Mouse (Mus musculus) megakaryocyte progenitor cell, adult 5-6 weeks (primary cell): ENCODE results near the gene Mndal. TPM values are rescaled to one million over a fixed set of nuclear protein-coding genes. Genes with fewer than 3 reads are reported as not detected.
A peak's percentile ranks its signal among the peaks of the same experiment; 100 is the strongest.
"Not testable (repeated sequence)": the region's sequence is repeated elsewhere in the genome, so short reads cannot be mapped to it uniquely, and the experiment has no call there.

ENCODE experiments used
- ATAC-seq: replicated peaks from 2 replicates; pipeline ENCODE4 v1.8.0; 2016; ENCODE audit warnings: mild to moderate bottlenecking, moderate TSS enrichment, inconsistent platforms; ENCODE audit not compliant: poor library complexity
- total RNA-seq, 2 experiments: library from RNA; stranded (forward) in 1 of 2; stranded (reverse) in 1 of 2; fragments of 157-497, 149-512 nt in 1 of 2; fragments of 200-1000 nt in 1 of 2; gene quantifications; 2 replicates each; pipeline versions ENCODE4 v1.2.3 to v1.2.4; 2015 to 2017

Gene Mndal
- total RNA-seq (2015) (112 and 113 TPM in 2 replicates), total RNA-seq (2017) (70.3 and 92.9 TPM in 2 replicates)

GRCm38 (mm10) chr1:173941924-173942779 is at the start of gene Mndal, which contains the start of gene Ifi203:
Gene Mndal (minus strand): TSS chr1:173942491.
Gene Ifi203 (minus strand): TSS chr1:173942672.
- ATAC-seq: peak; percentile 56

DNA sequence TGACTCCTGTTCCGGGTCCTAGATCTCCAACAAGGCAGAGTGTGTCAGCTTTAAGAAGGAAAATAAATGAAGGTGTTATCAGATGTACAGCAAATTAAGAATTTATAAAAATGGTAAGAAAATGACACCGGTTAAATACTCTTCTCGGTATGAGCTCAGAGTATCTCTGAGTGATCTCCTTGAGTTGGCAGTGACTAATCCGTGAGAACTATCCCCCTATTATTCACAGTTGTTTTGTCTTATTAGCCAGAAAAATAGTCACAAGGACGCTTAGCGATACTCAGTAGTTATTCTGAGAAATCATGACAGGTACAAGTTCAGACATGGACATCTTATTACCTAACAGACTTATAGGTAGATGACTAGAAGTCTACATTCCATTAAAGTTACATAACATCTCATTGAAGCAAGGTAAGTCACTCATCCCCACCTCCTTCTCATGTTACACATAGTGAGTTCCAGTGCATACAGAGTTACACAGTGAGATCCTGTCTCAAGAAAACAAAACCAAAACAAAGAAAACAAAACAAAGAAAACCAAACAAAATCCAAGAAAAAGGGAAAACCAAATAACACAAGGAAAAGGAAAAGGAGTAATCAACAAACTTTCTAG is 40.5 kb upstream of the Mndal start, which contains the start of gene Ifi202b:
TSS of gene Ifi202b (minus strand) at position 51 of the 612 bp plus-strand sequence.
- not testable (repeated sequence) for ATAC-seq

DNA sequence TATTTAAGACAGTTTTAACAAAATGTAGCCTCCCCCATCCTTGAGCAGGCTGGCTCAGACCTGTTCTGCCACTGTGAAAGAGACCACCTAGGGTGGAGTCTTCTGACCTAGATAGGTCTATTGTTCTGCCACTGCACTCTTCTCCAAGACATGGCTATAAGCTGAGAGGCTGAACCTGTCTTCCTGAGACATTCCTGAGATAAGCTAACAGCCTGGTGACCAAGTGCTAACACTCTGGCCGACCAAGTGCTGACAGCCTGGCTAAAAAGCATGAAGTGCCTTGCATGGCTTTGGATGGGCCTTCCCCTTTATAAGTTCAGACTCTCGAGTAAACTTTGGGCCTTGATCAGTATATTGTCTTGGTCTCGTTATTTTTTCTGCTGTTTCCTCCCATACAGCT is 38.7 kb upstream of the Mndal start:
- ATAC-seq: not testable (repeated sequence)

GRCm38 (mm10) chr1:173977622-173978021 is 35.3 kb upstream of the Mndal start:
- peak; percentile 97 for ATAC-seq

- ATAC-seq: no peak
Measured at GRCm38 (mm10) chr1:173973111-173973510, 30.8 kb upstream of the Mndal start.

DNA sequence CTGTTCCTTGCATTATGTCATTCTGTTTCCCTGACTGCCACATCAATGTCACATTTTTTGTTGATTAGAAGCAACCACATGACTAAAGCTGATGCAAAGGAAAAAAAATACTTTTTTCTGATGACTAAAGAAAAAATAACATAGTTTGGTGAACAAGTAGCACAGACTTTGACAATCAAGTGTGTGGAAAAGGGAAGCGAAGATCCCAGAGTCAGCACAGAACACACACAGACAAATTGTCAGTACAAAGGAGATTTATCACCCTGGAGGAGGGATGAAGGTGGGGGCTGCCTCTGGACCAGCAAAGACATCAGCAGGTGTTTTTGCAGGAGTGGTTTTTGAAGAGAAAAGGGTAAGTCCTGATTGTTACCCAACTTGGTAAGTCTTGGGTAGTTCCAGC is 19.2 kb upstream of the Mndal start:
- not testable (repeated sequence) for ATAC-seq

GRCm38 (mm10) chr1:173959998-173960397 is 17.7 kb upstream of the Mndal start:
- ATAC-seq: not testable (repeated sequence)

GRCm38 (mm10) chr1:173955839-173956527 is 13.7 kb upstream of the Mndal start:
- ATAC-seq: not testable (repeated sequence)

GRCm38 (mm10) chr1:173955071-173955796 is 12.9 kb upstream of the Mndal start:
- ATAC-seq: no peak

DNA sequence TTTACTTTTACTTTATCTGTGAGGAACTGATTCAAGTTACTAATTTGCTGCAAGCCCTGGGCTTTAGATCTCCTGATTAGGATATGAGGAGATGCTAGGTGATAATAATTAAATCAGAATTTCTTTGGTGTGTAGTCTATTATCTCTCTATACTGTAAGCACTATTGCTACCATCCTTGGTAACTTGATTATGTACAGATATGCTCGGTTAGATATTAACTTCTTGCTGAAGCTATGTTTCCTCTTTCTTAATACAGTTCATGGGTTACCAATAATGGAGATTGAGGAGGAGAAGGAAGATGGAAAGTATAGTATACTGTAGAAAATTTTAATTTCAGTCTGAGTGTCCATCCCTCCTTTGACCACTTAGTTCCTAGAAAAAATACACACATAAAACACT is 11.3 kb upstream of the Mndal start:
- ATAC-seq: no peak

DNA sequence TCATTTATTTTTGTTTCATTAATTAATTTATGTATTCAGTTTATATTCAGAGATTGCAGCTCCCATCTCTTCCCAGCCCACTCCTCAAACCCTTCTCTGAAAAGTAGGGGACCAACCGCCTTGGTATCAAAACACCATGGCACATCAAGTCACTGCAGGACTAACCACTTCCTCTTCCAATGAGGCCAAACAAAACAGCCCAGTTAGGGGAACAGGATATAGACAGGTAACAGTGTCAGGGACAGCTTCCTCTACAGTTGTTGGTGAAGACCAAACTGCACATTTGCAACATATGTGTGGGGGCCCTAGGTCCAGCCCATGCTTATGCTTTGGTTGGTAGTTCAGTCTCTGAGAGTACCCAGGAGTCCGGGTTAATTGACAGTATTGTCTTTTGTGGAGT is 6.8 kb upstream of the Mndal start:
- peak; percentile 99 for ATAC-seq

GRCm38 (mm10) chr1:173942780-173943066 is 432 bp upstream of the Mndal start:
- ATAC-seq: not testable (repeated sequence)

DNA sequence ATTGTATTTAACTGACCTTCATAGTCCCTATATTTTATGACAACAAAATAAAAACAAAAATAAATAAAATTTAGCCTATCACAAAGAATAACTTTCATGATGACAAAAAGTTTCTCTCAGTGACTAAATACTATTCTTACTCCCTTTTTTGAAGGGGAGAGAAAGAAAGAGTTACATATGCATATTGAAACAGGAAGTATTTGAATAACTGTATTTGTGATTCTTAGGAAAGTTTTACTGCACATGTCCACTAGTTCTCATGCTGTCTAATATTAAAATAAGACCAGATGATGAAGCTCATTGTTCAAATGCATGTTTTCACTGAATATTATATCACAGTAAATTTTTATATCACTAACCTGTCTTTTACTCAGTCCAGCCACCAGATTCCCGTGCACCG is 769 bp downstream of the Mndal start:
- ATAC-seq: peak; percentile 42

DNA sequence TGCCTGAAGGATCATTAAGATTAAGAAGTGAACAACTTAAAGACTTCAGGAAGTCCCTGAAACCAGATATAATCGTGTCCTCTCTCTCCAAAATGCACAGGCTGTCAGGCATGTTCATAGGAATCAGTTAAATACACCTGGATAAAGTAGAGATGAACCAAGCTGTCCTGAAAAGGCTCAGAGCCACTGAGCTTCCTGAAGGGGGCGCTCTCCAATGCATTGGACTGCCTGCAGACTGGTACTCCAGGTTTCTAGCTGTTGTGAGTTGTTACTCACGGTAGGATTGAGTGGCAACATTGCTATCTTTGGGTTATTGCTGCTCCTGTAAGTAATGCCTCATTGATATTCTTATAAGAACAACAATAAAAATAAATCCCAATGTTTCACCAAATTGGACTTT is 23.0 kb downstream of the Mndal start:
- ATAC-seq: peak; percentile 55; the same call in 1 of the 2 replicates

DNA sequence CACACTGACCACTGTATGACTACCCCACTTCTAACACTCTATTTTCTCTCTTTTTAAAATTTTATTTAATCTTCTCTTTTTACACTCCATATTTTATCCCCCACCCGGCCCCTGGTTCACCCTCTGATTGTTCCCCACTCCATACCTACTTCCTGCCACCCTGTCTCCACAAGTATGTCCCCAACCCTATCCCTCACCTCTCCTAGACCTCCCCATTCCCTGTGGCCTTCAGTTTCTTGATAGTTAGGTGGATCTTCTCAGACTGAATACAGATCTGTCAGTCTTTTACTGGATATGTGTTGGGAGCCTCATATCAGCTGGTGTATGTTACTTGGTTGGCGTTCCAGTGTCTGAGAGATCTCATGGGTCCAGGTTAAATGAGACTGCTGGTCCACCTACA is 27.7 kb downstream of the Mndal start:
- ATAC-seq: no peak

GRCm38 (mm10) chr1:173913256-173913791 is 29.0 kb downstream of the Mndal start:
- ATAC-seq: peak; percentile 17

GRCm38 (mm10) chr1:173912548-173913255 is 29.6 kb downstream of the Mndal start, which contains the start of gene Ifi211:
Gene Ifi211 (minus strand): TSS chr1:173913046.
- peak; percentile 88 for ATAC-seq

GRCm38 (mm10) chr1:173911808-173912464 is 30.4 kb downstream of the Mndal start:
- no peak for ATAC-seq

DNA sequence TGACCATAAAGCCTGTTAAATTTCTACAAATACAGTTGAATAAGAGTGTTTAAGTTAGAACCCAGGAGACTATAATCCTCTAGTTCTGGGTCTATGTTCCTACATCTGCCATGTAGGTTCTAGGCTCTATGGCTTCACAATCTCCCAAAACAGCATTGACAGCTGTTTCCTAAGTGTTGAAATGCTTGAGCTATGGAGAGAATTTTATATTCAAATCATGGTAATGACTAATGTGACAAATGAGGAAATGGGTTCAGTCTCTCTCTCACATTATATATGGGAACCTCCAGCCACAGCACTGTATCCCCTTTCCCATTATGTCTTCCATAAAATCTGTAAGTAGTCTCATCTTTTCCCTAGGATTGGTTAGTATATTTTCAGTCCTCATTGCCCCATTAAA is 33.9 kb downstream of the Mndal start:
- peak; percentile 60 for ATAC-seq
